Mouse (Mus musculus): ENCODE data around the gene Sp6. TPM values are rescaled to one million over a fixed set of nuclear protein-coding genes. Genes with fewer than 3 reads are reported as not detected.

Gene Sp6
- total RNA-seq, 1 experiment from 2014 or later, result 0.05 TPM

GRCm38 (mm10) chr11:97007093-97007794 is 6.0 kb upstream of the Sp6 start:
- ATAC-seq (replicated peaks in 1 of 2; ENCODE audit: insufficient read depth in 1 of 2, low FRiP score in 2 of 2, low TSS enrichment in 1 of 2, low read depth in 1 of 2, poor library complexity in 2 of 2, severe bottlenecking in 2 of 2), result no peak

DNA sequence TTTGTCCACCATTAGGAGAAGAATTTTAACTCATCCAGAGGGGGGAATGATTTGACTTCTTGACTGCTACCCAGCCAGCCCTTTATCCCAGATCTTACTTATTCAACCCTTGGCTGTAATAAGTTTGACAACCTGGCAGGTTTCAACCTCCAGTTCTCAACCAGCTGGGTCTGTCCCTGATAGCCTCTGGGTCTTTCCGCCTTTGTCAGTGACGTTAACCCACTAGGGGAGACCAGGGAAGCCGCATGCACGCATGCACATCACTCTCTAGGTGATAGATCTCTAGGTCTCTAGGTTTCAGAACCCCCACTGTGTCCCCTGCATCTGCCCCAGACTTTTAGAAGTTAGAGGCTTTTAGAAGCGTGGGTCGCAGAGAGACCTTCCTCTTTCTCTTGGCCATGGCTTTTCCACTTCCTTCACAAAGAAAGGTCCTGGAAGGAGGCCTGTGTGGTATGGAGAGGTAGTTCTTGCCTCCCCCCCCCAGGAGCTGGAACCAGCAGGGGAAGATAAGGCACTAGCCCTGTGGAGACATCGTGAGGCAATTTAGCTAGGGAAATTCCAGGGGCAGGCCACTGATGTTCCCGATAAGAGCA is 3.9 kb upstream of the Sp6 start:
- no peak for ATAC-seq (replicated peaks in 1 of 2; ENCODE audit: insufficient read depth in 1 of 2, low FRiP score in 2 of 2, low TSS enrichment in 1 of 2, low read depth in 1 of 2, poor library complexity in 2 of 2, severe bottlenecking in 2 of 2)

GRCm38 (mm10) chr11:97017696-97018582 is 4.7 kb downstream of the Sp6 start:
- ATAC-seq (replicated peaks in 1 of 2; ENCODE audit: insufficient read depth in 1 of 2, low FRiP score in 2 of 2, low TSS enrichment in 1 of 2, low read depth in 1 of 2, poor library complexity in 2 of 2, severe bottlenecking in 2 of 2), result no peak

DNA sequence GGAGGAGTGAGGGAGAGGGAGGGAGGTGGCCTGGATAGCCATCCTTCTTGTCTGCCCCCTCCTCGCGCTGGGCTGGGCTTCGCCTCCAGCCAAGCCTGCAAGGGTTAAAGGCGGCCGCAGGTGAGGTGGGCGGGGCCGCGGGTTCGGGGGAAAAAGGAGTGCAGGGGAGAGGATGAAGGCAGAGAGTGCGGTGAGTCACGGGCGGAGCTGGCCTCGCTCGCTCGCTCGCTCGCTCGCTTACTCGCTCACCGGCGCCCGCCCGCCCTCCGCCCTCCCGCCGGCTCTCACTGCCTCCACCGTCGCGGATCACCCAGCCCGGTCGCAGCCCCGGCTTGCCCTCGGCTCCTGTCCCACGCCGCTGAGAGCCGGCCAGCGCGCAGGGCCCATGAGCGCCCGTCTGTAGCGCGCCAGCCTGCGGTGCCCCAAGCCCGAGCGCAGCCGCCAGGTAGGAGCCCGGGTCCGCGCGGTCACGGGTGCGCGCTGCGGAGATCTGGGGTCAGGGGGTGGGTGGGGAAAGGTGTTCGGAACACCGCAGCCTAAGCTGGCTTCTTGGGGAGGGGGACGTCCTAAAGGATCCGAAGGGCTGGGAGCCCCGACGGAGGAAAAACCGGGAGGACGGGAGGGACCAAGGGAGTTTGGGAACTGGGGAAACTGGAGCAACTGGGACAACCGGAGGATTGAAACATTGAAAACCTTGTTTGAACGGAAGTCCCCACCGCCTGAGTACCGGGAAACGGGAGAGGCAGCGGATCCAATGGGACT is 5.6 kb downstream of the Sp6 start:
- no peak for ATAC-seq (replicated peaks in 1 of 2; ENCODE audit: insufficient read depth in 1 of 2, low FRiP score in 2 of 2, low TSS enrichment in 1 of 2, low read depth in 1 of 2, poor library complexity in 2 of 2, severe bottlenecking in 2 of 2)

- ATAC-seq (replicated peaks in 1 of 2; ENCODE audit: insufficient read depth in 1 of 2, low FRiP score in 2 of 2, low TSS enrichment in 1 of 2, low read depth in 1 of 2, poor library complexity in 2 of 2, severe bottlenecking in 2 of 2), result no peak
Observed at GRCm38 (mm10) chr11:97019345-97019708, 6.1 kb downstream of the Sp6 start.

- no peak for ATAC-seq (replicated peaks in 1 of 2; ENCODE audit: insufficient read depth in 1 of 2, low FRiP score in 2 of 2, low TSS enrichment in 1 of 2, low read depth in 1 of 2, poor library complexity in 2 of 2, severe bottlenecking in 2 of 2)
Observed at GRCm38 (mm10) chr11:97021121-97021765, 8.0 kb downstream of the Sp6 start.

GRCm38 (mm10) chr11:97021873-97022484 is 8.8 kb downstream of the Sp6 start:
- peak; percentile 52 to 58; a peak in 3 of 4 replicates for ATAC-seq (replicated peaks in 1 of 2; ENCODE audit: insufficient read depth in 1 of 2, low FRiP score in 2 of 2, low TSS enrichment in 1 of 2, low read depth in 1 of 2, poor library complexity in 2 of 2, severe bottlenecking in 2 of 2)

DNA sequence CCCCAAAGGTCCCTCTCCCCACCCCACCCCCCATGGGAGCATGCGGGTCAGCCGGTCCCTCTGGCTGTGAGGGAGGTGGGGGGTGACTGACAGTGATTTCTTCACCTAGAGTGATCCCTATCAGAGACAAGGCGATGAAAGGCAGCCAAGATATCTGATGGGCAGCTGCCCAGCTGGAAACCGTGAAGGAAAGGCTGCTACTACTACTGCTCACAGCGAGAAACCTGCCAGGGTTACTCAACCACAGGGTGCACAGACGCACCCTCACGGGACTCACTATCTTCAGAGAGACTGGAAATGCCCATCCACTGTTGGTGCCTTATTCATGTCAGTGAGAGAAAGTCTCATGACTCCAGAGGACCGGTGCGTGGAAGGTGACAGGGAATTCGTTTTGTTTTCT is 11.8 kb downstream of the Sp6 start:
- ATAC-seq (replicated peaks in 1 of 2; ENCODE audit: insufficient read depth in 1 of 2, low FRiP score in 2 of 2, low TSS enrichment in 1 of 2, low read depth in 1 of 2, poor library complexity in 2 of 2, severe bottlenecking in 2 of 2), result no peak

DNA sequence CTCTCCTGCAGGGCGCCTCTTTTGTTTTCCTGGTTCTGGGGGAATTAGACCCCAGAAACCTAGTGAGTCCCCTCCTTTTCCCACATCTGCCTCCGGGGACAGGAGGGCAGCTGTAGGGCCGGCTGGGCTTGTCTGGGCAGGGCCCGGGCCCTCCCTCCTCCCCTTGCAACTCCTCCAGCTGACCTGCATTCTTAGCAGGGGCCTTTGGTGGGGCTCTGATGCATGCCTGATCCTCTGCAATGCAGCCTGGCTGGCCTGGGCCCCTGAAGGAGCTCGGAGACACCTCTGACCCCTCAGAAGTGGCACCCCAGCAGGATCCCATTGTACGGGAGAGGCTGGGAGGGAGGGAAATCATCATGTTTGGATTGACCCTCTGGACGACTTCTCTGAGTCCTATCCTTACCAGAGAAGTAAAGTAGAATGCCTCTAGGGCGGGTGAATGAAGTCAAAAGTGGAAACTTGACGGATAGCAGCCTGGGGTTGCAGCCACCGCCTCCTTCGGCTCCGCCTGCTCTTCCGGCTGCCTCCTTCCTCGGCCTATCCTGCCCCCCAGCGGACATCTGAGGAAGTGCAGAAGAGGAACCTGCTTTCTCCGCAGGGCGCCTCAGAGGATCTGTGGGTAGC is 12.6 kb downstream of the Sp6 start:
- ATAC-seq (replicated peaks in 1 of 2; ENCODE audit: insufficient read depth in 1 of 2, low FRiP score in 2 of 2, low TSS enrichment in 1 of 2, low read depth in 1 of 2, poor library complexity in 2 of 2, severe bottlenecking in 2 of 2), result peak; percentile 82 to 85

- peak; percentile 82 to 85 for ATAC-seq (replicated peaks in 1 of 2; ENCODE audit: insufficient read depth in 1 of 2, low FRiP score in 2 of 2, low TSS enrichment in 1 of 2, low read depth in 1 of 2, poor library complexity in 2 of 2, severe bottlenecking in 2 of 2)
Observed at GRCm38 (mm10) chr11:97029686-97030417, 16.7 kb downstream of the Sp6 start, which contains the start of gene Scrn2. Gene Scrn2 (plus strand): TSS chr11:97029938.

- no peak for ATAC-seq (replicated peaks in 1 of 2; ENCODE audit: insufficient read depth in 1 of 2, low FRiP score in 2 of 2, low TSS enrichment in 1 of 2, low read depth in 1 of 2, poor library complexity in 2 of 2, severe bottlenecking in 2 of 2)
Observed at GRCm38 (mm10) chr11:97030426-97030825, 17.2 kb downstream of the Sp6 start.

GRCm38 (mm10) chr11:97031977-97032376 is 18.8 kb downstream of the Sp6 start:
- ATAC-seq (replicated peaks in 1 of 2; ENCODE audit: insufficient read depth in 1 of 2, low FRiP score in 2 of 2, low TSS enrichment in 1 of 2, low read depth in 1 of 2, poor library complexity in 2 of 2, severe bottlenecking in 2 of 2), result no peak

DNA sequence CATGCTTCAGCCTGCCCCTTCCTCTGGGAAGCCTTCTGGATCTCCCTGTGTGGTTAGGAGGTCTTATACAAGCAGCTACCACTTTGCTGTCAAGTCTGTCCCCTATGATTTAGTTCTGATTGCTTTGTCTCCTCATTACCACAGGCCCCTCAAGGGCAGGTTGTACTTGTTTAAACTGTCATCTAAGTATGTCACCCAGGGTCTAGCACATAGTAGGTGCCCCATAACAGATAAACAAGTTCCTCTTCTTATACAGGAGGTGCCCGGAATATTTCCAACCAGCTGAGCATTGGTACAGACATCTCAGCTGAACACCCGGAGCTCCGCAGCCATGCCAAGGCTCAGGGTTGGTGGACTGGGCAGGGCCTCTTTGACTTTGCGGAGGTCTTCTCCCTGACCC is 19.3 kb downstream of the Sp6 start:
- ATAC-seq (replicated peaks in 1 of 2; ENCODE audit: insufficient read depth in 1 of 2, low FRiP score in 2 of 2, low TSS enrichment in 1 of 2, low read depth in 1 of 2, poor library complexity in 2 of 2, severe bottlenecking in 2 of 2), result no peak

GRCm38 (mm10) chr11:97033781-97034180 is 20.6 kb downstream of the Sp6 start:
- no peak for ATAC-seq (replicated peaks in 1 of 2; ENCODE audit: insufficient read depth in 1 of 2, low FRiP score in 2 of 2, low TSS enrichment in 1 of 2, low read depth in 1 of 2, poor library complexity in 2 of 2, severe bottlenecking in 2 of 2)

DNA sequence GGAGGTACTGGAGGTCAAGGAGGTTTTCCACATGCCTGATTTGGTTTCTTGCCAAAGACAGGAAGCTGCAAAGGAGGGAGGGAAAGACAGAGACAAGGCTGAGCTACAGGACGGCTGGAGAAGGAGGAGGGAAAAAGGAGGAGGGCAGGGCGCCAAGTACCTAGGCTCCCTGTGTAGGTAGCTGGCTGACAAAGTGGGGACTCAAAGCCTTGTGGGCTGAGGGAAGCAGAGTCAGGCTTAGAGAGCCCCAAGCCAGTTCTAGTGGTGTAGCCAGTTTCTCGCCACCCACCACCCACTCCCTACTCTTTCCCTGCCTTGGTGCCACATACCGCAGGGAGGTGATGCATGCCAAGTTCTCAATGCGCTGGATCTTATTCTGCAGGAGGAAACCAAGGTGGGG is 22.9 kb downstream of the Sp6 start:
- ATAC-seq (replicated peaks in 1 of 2; ENCODE audit: insufficient read depth in 1 of 2, low FRiP score in 2 of 2, low TSS enrichment in 1 of 2, low read depth in 1 of 2, poor library complexity in 2 of 2, severe bottlenecking in 2 of 2), result no peak

DNA sequence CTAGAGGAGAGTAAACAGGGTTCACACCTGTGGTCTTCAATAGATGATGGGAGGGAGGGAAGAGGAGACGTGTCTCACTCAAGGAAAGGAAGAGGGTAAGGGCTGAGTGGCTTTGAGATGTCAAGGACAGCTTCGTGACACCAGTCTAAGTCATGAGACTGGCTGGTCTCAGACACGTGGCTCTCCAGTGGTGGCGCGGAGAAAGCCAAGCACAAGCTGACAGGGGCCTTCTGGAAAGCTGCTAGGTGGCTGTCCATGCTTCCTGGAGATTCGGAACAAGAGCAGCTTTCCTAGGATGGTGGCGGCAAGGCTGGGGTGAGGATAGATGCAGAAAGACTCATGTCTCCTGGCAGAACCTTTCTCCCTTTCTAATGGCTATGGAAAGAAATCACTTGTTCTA is 25.7 kb downstream of the Sp6 start:
- no peak for ATAC-seq (replicated peaks in 1 of 2; ENCODE audit: insufficient read depth in 1 of 2, low FRiP score in 2 of 2, low TSS enrichment in 1 of 2, low read depth in 1 of 2, poor library complexity in 2 of 2, severe bottlenecking in 2 of 2)
